12 mouse cellular contexts compared by ENCODE assay signal in genomic region chr11:79831591-79832320, GRCm38 (mm10).
DNase-seq lines count a peak whose midpoint lies in the region; ATAC-seq and TF ChIP-seq lines count a peak whose summit lies in the region.
"Had no signal": no experiment of that assay in that cellular context is flagged by ENCODE, and none has a peak within 500 bp of the region (broad histone marks: within the 10 kb centered on the region; RNA-seq: fewer than 3 reads in every experiment).

No protein-coding gene starts in this region.

- H3K9ac ChIP-seq in hindbrain, postnatal 0 days (replicated peaks; ENCODE audit: low read length) = no peak overlapping the region
- H3K9ac ChIP-seq in hindbrain, embryonic 13.5 days = no peak overlapping the region
- H3K9ac ChIP-seq: liver, embryonic 13.5 days had no signal

- no peaks in the 10 kb centered on the region for H3K27me3 ChIP-seq in hindbrain, postnatal 0 days (ENCODE audit: insufficient read depth, low read length)
- H3K27me3 ChIP-seq in hindbrain, embryonic 13.5 days = no peaks in the 10 kb centered on the region
- H3K27me3 ChIP-seq: liver, embryonic 13.5 days had no signal

- no peaks in the 10 kb centered on the region for H3K9me3 ChIP-seq in hindbrain, postnatal 0 days (ENCODE audit: low read length)
- H3K9me3 ChIP-seq in hindbrain, embryonic 13.5 days = no peaks in the 10 kb centered on the region
- H3K9me3 ChIP-seq: liver, embryonic 13.5 days had no signal

- TF ChIP-seq CTCF in hindbrain, postnatal 0 days (IDR thresholded peaks at IDR 0.05; ENCODE audit: low read depth) = no peak

- no peak overlapping the region for H3K4me2 ChIP-seq in hindbrain, postnatal 0 days (ENCODE audit: low read depth, low read length)
- H3K4me2 ChIP-seq in hindbrain, embryonic 13.5 days = no peak overlapping the region
- H3K4me2 ChIP-seq: liver, embryonic 13.5 days had no signal

- H3K4me1 ChIP-seq in hindbrain, postnatal 0 days (ENCODE audit: insufficient read depth, low read length) = no peaks in the 10 kb centered on the region
- no peaks in the 10 kb centered on the region for H3K4me1 ChIP-seq in hindbrain, embryonic 13.5 days (replicated peaks)

- H3K27ac ChIP-seq in hindbrain, postnatal 0 days = no peak overlapping the region
- H3K27ac ChIP-seq in hindbrain, embryonic 13.5 days = no peak overlapping the region
- H3K27ac ChIP-seq: liver, embryonic 13.5 days had no signal

- 69% methylated on average over 11 of the region's 11 CpGs for WGBS in hindbrain, postnatal 0 days
- 88% methylated on average over 11 of the region's 11 CpGs for WGBS in hindbrain, embryonic 13.5 days

- no peak for ATAC-seq in hindbrain, postnatal 0 days
- ATAC-seq in hindbrain, embryonic 13.5 days (ENCODE audit: low FRiP score) = no peak

- no peaks in the 10 kb centered on the region for H3K36me3 ChIP-seq in hindbrain, postnatal 0 days (ENCODE audit: insufficient read depth, low read length)
- no peaks in the 10 kb centered on the region for H3K36me3 ChIP-seq in hindbrain, embryonic 13.5 days
- H3K36me3 ChIP-seq: liver, embryonic 13.5 days had no signal

- peak; percentile 20 for DNase-seq in hindbrain, postnatal 0 days (ENCODE audit: low spot score)
- peak; percentile 59 for DNase-seq in 3T3-L1 (ENCODE audit: low read depth, low spot score)
- peak; percentile 43 for DNase-seq in adrenal gland, postnatal 14 days
- DNase-seq in heart, adult 9 months (ENCODE audit: low spot score in 2 of 2) = peak; percentile 25 to 49
- DNase-seq in thymus, postnatal 36 days = no peak
- DNase-seq in kidney, adult 9 months = no peak
- DNase-seq in thymus, postnatal 25 days = no peak
- DNase-seq: kidney, postnatal 14 days; liver, embryonic 13.5 days; right cerebral cortex, postnatal 4 days had no signal

- H3K4me3 ChIP-seq in hindbrain, postnatal 0 days (ENCODE audit: low read length) = no peak overlapping the region
- no peak overlapping the region for H3K4me3 ChIP-seq in hindbrain, embryonic 13.5 days
- H3K4me3 ChIP-seq: erythroblast, embryonic 14.5 days; liver, embryonic 13.5 days had no signal

Comparison
In these comparisons a context has a peak if more than half of its experiments do, and no peak if none do; other contexts are left out.
1. DNase-seq: peak in hindbrain, postnatal 0 days (single experiment), 3T3-L1 (single experiment), adrenal gland, postnatal 14 days (single experiment) and heart, adult 9 months (2 of 2); none in thymus, postnatal 36 days (0 of 2), kidney, adult 9 months (single experiment) and thymus, postnatal 25 days (single experiment).